Mouse (Mus musculus) gastrocnemius, adult 18-20 months (tissue): ENCODE measurements around the gene Rab36. TPM values are rescaled to one million over a fixed set of nuclear protein-coding genes. Genes with fewer than 3 reads are reported as not detected.
"Not testable (repeated sequence)": the region's sequence is repeated elsewhere in the genome, so short reads cannot be mapped to it uniquely, and the experiment has no call there.

ENCODE experiments used
- DNase-seq: peaks from one replicate; pipeline ENCODE4 v3.0.0; 2021; ENCODE audit warnings: low spot score
- long read RNA-seq, 2 experiments: library from polyadenylated mRNA; stranded (forward); transcript quantifications; one replicate each; pipeline ENCODE4 v2.0.0; 2021
- total RNA-seq, 2 experiments: library from RNA; stranded (reverse); gene quantifications; 2 replicates each; pipeline ENCODE4 v1.2.3; 2021

Gene Rab36
- total RNA-seq, result under 1 TPM; 0.28 to 0.32 TPM
- long read RNA-seq, experiment 1, result 0 reads
- long read RNA-seq, experiment 2, result 0 reads

GRCm38 (mm10) chr10:75036883-75037379, at the start of gene Rab36:
TSS of gene Rab36 (plus strand) at chr10:75037058.
- DNase-seq, result peak; percentile 91

- DNase-seq, result no peak
Measured at GRCm38 (mm10) chr10:74987698-74988470, 49.0 kb upstream of the Rab36 start.

GRCm38 (mm10) chr10:74989814-74990213, 47.0 kb upstream of the Rab36 start:
- no peak for DNase-seq

GRCm38 (mm10) chr10:74990584-74991322, 46.1 kb upstream of the Rab36 start:
- no peak for DNase-seq

- no peak for DNase-seq
Measured at GRCm38 (mm10) chr10:74994863-74995262, 42.0 kb upstream of the Rab36 start.

- no peak for DNase-seq
Measured at GRCm38 (mm10) chr10:74995377-74995776, 41.5 kb upstream of the Rab36 start.

- no peak for DNase-seq
Measured at GRCm38 (mm10) chr10:75001391-75001790, 35.5 kb upstream of the Rab36 start.

GRCm38 (mm10) chr10:75004067-75004466, 32.8 kb upstream of the Rab36 start:
- DNase-seq, result no peak

GRCm38 (mm10) chr10:75006889-75007662, 29.8 kb upstream of the Rab36 start:
- no peak for DNase-seq

- no peak for DNase-seq
Measured at GRCm38 (mm10) chr10:75010704-75011103, 26.2 kb upstream of the Rab36 start.

- DNase-seq, result no peak
Measured at GRCm38 (mm10) chr10:75015465-75015864, 21.4 kb upstream of the Rab36 start.

- DNase-seq, result no peak
Measured at GRCm38 (mm10) chr10:75016481-75016880, 20.4 kb upstream of the Rab36 start.

- DNase-seq, result no peak
Measured at GRCm38 (mm10) chr10:75020271-75020670, 16.6 kb upstream of the Rab36 start.

GRCm38 (mm10) chr10:75021138-75021537, 15.7 kb upstream of the Rab36 start:
- DNase-seq, result peak; percentile 62

GRCm38 (mm10) chr10:75026491-75026890, 10.4 kb upstream of the Rab36 start:
- no peak for DNase-seq

- no peak for DNase-seq
Measured at GRCm38 (mm10) chr10:75028743-75029142, 8.1 kb upstream of the Rab36 start.

GRCm38 (mm10) chr10:75029677-75030076, 7.2 kb upstream of the Rab36 start:
- DNase-seq, result no peak

- DNase-seq, result no peak
Measured at GRCm38 (mm10) chr10:75030234-75030633, 6.6 kb upstream of the Rab36 start.

GRCm38 (mm10) chr10:75031345-75032114, 5.3 kb upstream of the Rab36 start:
- DNase-seq, result no peak

- DNase-seq, result peak; percentile 69
Measured at GRCm38 (mm10) chr10:75032395-75032794, 4.5 kb upstream of the Rab36 start, which contains the start of gene Rsph14. TSS of gene Rsph14 (minus strand) at chr10:75032586.

GRCm38 (mm10) chr10:75042060-75042459, 5.2 kb downstream of the Rab36 start:
- DNase-seq, result not testable (repeated sequence)
